Mouse (Mus musculus) lung, postnatal 0 days (tissue): ENCODE measurements around the gene Phf21a.

ENCODE experiments used
- CTCF ChIP-seq: IDR thresholded peaks from 2 replicates; pipeline ENCODE4 v1.5.1; 2016; ENCODE audit warnings: antibody characterized with exemption, mild to moderate bottlenecking
- EP300 ChIP-seq: IDR thresholded peaks from 2 replicates; pipeline ENCODE4 v1.6.1; 2016; ENCODE audit warnings: antibody characterized with exemption, mild to moderate bottlenecking, control low read depth

- TF ChIP-seq CTCF = no peak
- no peak for TF ChIP-seq EP300
Observed at GRCm38 (mm10) chr2:92403776-92404319, 310.9 kb downstream of the Phf21a start.
